Mouse (Mus musculus): ENCODE measurements around the gene Grip2.

Gene Grip2

GRCm38 (mm10) chr6:91788311-91788798 is 38.7 kb downstream of the Grip2 start:
- DNase-seq = no peak

- no peak for DNase-seq
Measured at GRCm38 (mm10) chr6:91785018-91785417, 42.0 kb downstream of the Grip2 start.

GRCm38 (mm10) chr6:91779206-91779605 is 47.8 kb downstream of the Grip2 start:
- no peak for DNase-seq

GRCm38 (mm10) chr6:91776543-91776942 is 50.5 kb downstream of the Grip2 start:
- peak; percentile 54 for DNase-seq

GRCm38 (mm10) chr6:91773951-91774350 is 53.1 kb downstream of the Grip2 start:
- no peak for DNase-seq

GRCm38 (mm10) chr6:91767550-91767949 is 59.5 kb downstream of the Grip2 start:
- DNase-seq = no peak

GRCm38 (mm10) chr6:91762051-91762742 is 64.9 kb downstream of the Grip2 start:
- DNase-seq = no peak

GRCm38 (mm10) chr6:91754845-91755244 is 72.2 kb downstream of the Grip2 start:
- no peak for DNase-seq

- DNase-seq = no peak
Measured at GRCm38 (mm10) chr6:91754098-91754497, 73.0 kb downstream of the Grip2 start.

- no peak for DNase-seq
Measured at GRCm38 (mm10) chr6:91752884-91753283, 74.2 kb downstream of the Grip2 start.

- no peak for DNase-seq
Measured at GRCm38 (mm10) chr6:91750976-91751375, 76.1 kb downstream of the Grip2 start.

GRCm38 (mm10) chr6:91746776-91747175 is 80.3 kb downstream of the Grip2 start:
- no peak for DNase-seq

GRCm38 (mm10) chr6:91745947-91746582 is 81.0 kb downstream of the Grip2 start:
- no peak for DNase-seq

GRCm38 (mm10) chr6:91745246-91745645 is 81.8 kb downstream of the Grip2 start:
- no peak for DNase-seq

- DNase-seq = no peak
Measured at GRCm38 (mm10) chr6:91743886-91744285, 83.2 kb downstream of the Grip2 start.

- no peak for DNase-seq
Measured at GRCm38 (mm10) chr6:91742995-91743394, 84.1 kb downstream of the Grip2 start.

- no peak for DNase-seq
Measured at GRCm38 (mm10) chr6:91742466-91742865, 84.6 kb downstream of the Grip2 start.

GRCm38 (mm10) chr6:91741046-91741445 is 86.0 kb downstream of the Grip2 start:
- DNase-seq = peak; percentile 48

- DNase-seq = no peak
Measured at GRCm38 (mm10) chr6:91738058-91738457, 89.0 kb downstream of the Grip2 start.

- no peak for DNase-seq
Measured at GRCm38 (mm10) chr6:91737451-91737850, 89.6 kb downstream of the Grip2 start.

GRCm38 (mm10) chr6:91736471-91736870 is 90.6 kb downstream of the Grip2 start:
- DNase-seq = no peak

GRCm38 (mm10) chr6:91732138-91732537 is 94.9 kb downstream of the Grip2 start:
- DNase-seq = no peak

- DNase-seq = no peak
Measured at GRCm38 (mm10) chr6:91729677-91730127, 97.3 kb downstream of the Grip2 start.

- no peak for DNase-seq
Measured at GRCm38 (mm10) chr6:91728939-91729619, 98.0 kb downstream of the Grip2 start.

All from liver (tissue).